Mouse (Mus musculus) olfactory bulb, adult 2 months (tissue): Measurements from ENCODE around the gene Msx3.

Experiments
- CTCF ChIP-seq: fragments of 200-500 bp; IDR thresholded peaks from 2 replicates; pipeline ENCODE4 v1.5.1; 2012; ENCODE audit warnings: low read depth, mild to moderate bottlenecking, low read length, moderate library complexity; ENCODE audit not compliant: insufficient read depth
- POLR2A ChIP-seq: fragments of 200-500 bp; IDR thresholded peaks from 2 replicates; pipeline ENCODE4 v1.6.1; 2012; ENCODE audit warnings: mild to moderate bottlenecking, low read depth, low read length, moderate library complexity; ENCODE audit not compliant: insufficient read depth

GRCm38 (mm10) chr7:140031771-140032170 is 17.1 kb downstream of the Msx3 start:
- no peak for TF ChIP-seq CTCF
- no peak for TF ChIP-seq POLR2A
